Mouse (Mus musculus): ENCODE results near the gene Chac2.

GRCm38 (mm10) chr11:30928079-30928478 lies 58.1 kb downstream of the Chac2 start:
- TF ChIP-seq EP300 (IDR thresholded peaks at IDR 0.05; ENCODE audit: insufficient read depth, low read depth, low read length) (no peak), POLR2A (IDR thresholded peaks at IDR 0.05; ENCODE audit: insufficient read depth, low read depth, low read length) (no peak), CTCF (IDR thresholded peaks at IDR 0.05) (no peak)
